Mouse (Mus musculus) erythroblast, embryonic 14.5 days (primary cell): Measurements from ENCODE around the gene Sqor. TPM values are rescaled to one million over a fixed set of nuclear protein-coding genes. Genes with fewer than 3 reads are reported as not detected.

Source experiments
- H3K27me3 ChIP-seq: 2 replicates; pipeline ENCODE4 v1.6.1; 2012; ENCODE audit warnings: inconsistent platforms; ENCODE audit not compliant: control insufficient read depth
- H3K36me3 ChIP-seq: 2 replicates; pipeline ENCODE4 v1.6.1; 2012; ENCODE audit warnings: mild to moderate bottlenecking, inconsistent platforms; ENCODE audit not compliant: control insufficient read depth
- H3K4me1 ChIP-seq: 2 replicates; pipeline ENCODE4 v1.6.1; 2012; ENCODE audit warnings: inconsistent platforms; ENCODE audit not compliant: control insufficient read depth
- H3K4me3 ChIP-seq: replicated peaks from 2 replicates; pipeline ENCODE3; 2012; ENCODE audit warnings: moderate library complexity, mild to moderate bottlenecking, inconsistent platforms
- H3K9me3 ChIP-seq: 2 replicates; pipeline ENCODE4 v1.6.1; 2012; ENCODE audit warnings: low read length, inconsistent platforms, mixed read lengths; ENCODE audit not compliant: control insufficient read depth
- GATA1 ChIP-seq: IDR thresholded peaks from 2 replicates; pipeline ENCODE4 v1.6.1; 2012; ENCODE audit warnings: low read length, inconsistent platforms, mixed read lengths
- TAL1 ChIP-seq: IDR thresholded peaks from 3 replicates; pipeline ENCODE4 v1.6.1; 2012; ENCODE audit warnings: low read length, inconsistent platforms, mixed read lengths
- polyA plus RNA-seq: library from polyadenylated mRNA; stranded (reverse); fragments of >175 nt; gene quantifications from 2 replicates; pipeline ENCODE4 v1.2.3, GENCODE M21; 2012

The Sqor gene
- polyA plus RNA-seq, 1 experiment, result 0.02 TPM

GRCm38 (mm10) chr2:122753739-122754343, 11.2 kb upstream of the Sqor start:
- TF ChIP-seq GATA1, result no peak
- no peak for TF ChIP-seq TAL1
- H3K4me3 ChIP-seq, result no peak overlapping the region
- no peaks in the 10 kb centered on the region for H3K9me3 ChIP-seq
- no peaks in the 10 kb centered on the region for H3K36me3 ChIP-seq
- H3K27me3 ChIP-seq, result 0 out of 2 replicates have a peak, but pooled peaks cover 2% of the 10 kb centered on the region
- no peaks in the 10 kb centered on the region for H3K4me1 ChIP-seq

DNA sequence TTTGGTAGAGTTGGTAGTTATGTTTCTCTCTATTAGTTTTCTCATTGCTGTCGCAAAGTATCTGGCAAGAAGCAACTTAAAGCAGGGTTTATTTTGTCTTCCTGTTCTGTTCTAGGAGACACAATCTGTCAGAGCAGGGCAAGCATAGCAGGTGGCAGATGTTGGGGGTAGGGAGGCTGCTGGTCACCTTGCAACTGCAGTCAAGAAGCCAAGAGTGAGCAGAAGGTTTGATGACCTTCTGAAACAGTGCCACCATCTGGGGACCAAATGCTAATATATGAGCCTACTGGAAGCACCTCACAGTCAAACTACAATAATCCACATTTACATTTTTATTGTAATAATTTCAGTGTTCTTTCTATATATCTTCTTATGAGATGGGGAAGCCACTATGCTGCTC, 5.2 kb upstream of the Sqor start:
- H3K27me3 ChIP-seq, result peaks cover 7% of the 10 kb centered on the region
- TF ChIP-seq TAL1, result no peak
- TF ChIP-seq GATA1, result no peak
- no peaks in the 10 kb centered on the region for H3K36me3 ChIP-seq

GRCm38 (mm10) chr2:122762991-122763390, 2.0 kb upstream of the Sqor start:
- H3K9me3 ChIP-seq, result no peaks in the 10 kb centered on the region

More for the DNA sequence above, 5.2 kb upstream of the Sqor start:
- H3K4me3 ChIP-seq, result no peak overlapping the region
- H3K9me3 ChIP-seq, result no peaks in the 10 kb centered on the region
- peaks cover 3% of the 10 kb centered on the region for H3K4me1 ChIP-seq

DNA sequence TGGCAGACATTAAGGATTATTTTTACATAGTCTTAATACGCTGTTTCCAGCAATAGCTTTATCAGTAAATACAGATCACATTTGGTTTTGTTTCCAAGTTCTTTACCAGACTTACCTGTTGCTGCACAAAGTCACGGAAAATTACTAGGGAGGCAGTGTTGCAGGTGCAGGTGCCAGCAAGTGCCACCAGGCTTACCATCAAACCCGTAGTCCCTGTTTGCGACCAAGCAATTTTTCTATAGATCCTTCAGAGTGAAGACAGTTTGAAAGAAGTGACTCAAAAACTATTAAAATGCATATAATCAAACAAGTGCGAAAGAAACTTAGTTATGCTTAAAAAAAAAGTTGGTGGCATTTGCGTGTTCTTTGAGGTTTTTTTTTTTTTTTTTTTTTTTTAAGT, 511 bp upstream of the Sqor start:
- peaks cover 11% of the 10 kb centered on the region for H3K4me1 ChIP-seq
- TF ChIP-seq GATA1, result no peak
- TF ChIP-seq TAL1, result no peak
- no peak overlapping the region for H3K4me3 ChIP-seq
- H3K9me3 ChIP-seq, result no peaks in the 10 kb centered on the region
- peaks cover 18% of the 10 kb centered on the region for H3K27me3 ChIP-seq
- no peaks in the 10 kb centered on the region for H3K36me3 ChIP-seq

More at GRCm38 (mm10) chr2:122762991-122763390, 2.0 kb upstream of the Sqor start:
- TF ChIP-seq GATA1, result no peak
- TF ChIP-seq TAL1, result no peak
- H3K36me3 ChIP-seq, result no peaks in the 10 kb centered on the region
- peaks cover 18% of the 10 kb centered on the region for H3K27me3 ChIP-seq
- H3K4me1 ChIP-seq, result peaks cover 11% of the 10 kb centered on the region
- no peak overlapping the region for H3K4me3 ChIP-seq

DNA sequence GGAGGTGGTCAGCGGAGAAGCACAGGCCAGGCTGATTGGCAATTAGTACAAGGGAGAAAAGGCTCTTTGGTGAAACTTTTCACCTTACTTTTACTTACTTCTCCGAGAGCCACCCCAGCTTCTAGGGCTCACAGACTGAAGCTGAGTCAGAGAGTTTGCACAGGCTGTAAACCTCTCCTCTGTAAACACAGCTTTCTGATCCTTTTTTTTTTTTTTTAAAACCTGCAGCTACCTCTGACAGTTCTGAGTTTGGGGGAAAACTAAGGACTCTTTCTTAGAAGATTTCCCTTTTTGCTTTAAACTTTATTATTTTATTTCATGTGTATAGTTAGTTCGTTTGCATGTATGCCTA, 733 bp downstream of the Sqor start:
- Histone ChIP-seq H3K36me3 (no peaks in the 10 kb centered on the region), H3K9me3 (no peaks in the 10 kb centered on the region)

GRCm38 (mm10) chr2:122771002-122771401, 6.0 kb downstream of the Sqor start:
- Histone ChIP-seq H3K27me3 (0 out of 2 replicates have a peak, but pooled peaks cover 4% of the 10 kb centered on the region), H3K4me1 (no peaks in the 10 kb centered on the region), H3K4me3 (no peak overlapping the region), H3K9me3 (no peaks in the 10 kb centered on the region), H3K36me3 (no peaks in the 10 kb centered on the region)
- TF ChIP-seq GATA1, result no peak
- no peak for TF ChIP-seq TAL1

More for the DNA sequence above, 733 bp downstream of the Sqor start:
- peak overlapping the region; percentile 60 for H3K4me3 ChIP-seq
- peaks cover 11% of the 10 kb centered on the region for H3K4me1 ChIP-seq
- H3K27me3 ChIP-seq, result peaks cover 18% of the 10 kb centered on the region
- TF ChIP-seq TAL1 (no peak), GATA1 (no peak)

DNA sequence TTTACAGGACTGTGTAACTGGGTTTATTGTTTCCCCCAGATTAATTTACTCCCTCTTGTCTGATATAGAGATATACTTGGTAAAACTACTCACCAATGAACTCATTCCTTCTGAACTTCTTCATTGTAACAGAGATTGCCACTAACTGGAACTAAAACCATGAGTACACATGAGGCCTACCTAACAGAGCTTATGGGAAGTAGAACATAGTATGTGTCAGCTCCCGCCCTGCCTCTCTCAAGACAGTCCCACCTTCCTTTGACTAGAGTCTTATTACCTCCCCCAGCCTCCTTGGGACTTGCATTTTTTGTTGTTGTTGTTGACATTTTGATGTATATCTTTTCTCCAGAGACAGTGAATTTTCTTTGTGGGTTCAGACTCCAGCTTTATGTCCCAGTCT, 7.9 kb downstream of the Sqor start:
- Histone ChIP-seq H3K9me3 (no peaks in the 10 kb centered on the region), H3K27me3 (no peaks in the 10 kb centered on the region), H3K36me3 (no peaks in the 10 kb centered on the region), H3K4me1 (no peaks in the 10 kb centered on the region), H3K4me3 (no peak overlapping the region)
- TF ChIP-seq GATA1, result no peak
- TF ChIP-seq TAL1, result no peak

DNA sequence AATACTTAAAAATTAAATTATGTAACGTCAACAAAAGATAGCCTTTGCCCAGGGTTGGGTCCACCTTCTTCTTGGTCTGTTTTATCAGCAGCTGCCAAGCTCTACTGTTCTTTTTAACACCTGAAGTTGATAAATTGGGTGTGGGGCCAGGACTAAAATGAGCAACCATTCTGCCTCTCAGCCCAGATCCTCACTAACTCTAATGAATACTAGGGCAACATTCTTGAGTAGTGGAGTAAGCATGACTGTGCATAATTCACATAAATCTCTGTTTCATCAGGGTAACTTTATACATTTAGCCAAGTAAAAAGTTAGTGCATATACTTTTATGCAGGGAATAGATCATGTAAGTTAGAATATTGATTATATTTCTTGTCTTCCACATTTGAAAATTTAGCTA, 10.5 kb downstream of the Sqor start:
- no peaks in the 10 kb centered on the region for H3K36me3 ChIP-seq
- no peak overlapping the region for H3K4me3 ChIP-seq
- TF ChIP-seq GATA1, result no peak
- no peak for TF ChIP-seq TAL1
- no peaks in the 10 kb centered on the region for H3K9me3 ChIP-seq
- no peaks in the 10 kb centered on the region for H3K27me3 ChIP-seq
- no peaks in the 10 kb centered on the region for H3K4me1 ChIP-seq

- TF ChIP-seq TAL1, result no peak
- no peak for TF ChIP-seq GATA1
These were observed 11.8 kb downstream of the Sqor start for GRCm38 (mm10) chr2:122776823-122777222.

DNA sequence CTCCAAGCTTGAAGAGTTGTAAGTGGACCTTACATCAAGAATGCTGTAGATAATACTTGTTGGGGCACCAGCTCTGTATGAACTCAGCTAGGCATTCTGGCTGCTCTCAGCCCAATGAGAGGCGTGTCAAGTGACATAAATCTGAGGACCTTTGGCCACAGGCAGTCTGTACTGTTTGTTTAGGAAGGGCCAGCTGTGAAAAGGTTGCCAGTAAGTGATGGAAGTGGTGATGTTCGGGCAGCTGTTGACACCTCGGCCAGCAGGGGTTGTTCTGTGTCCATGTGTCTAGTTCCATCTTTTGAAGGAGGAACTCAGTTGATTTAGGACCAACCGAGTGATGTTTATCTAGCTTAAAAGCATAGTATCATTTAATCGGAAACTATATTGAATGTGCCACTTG, 14.9 kb downstream of the Sqor start:
- Histone ChIP-seq H3K4me1 (no peaks in the 10 kb centered on the region), H3K4me3 (no peak overlapping the region), H3K36me3 (no peaks in the 10 kb centered on the region), H3K27me3 (no peaks in the 10 kb centered on the region), H3K9me3 (no peaks in the 10 kb centered on the region)
- TF ChIP-seq GATA1 (no peak), TAL1 (no peak)

More at GRCm38 (mm10) chr2:122776823-122777222, 11.8 kb downstream of the Sqor start:
- H3K36me3 ChIP-seq, result no peaks in the 10 kb centered on the region
- no peaks in the 10 kb centered on the region for H3K9me3 ChIP-seq
- H3K27me3 ChIP-seq, result no peaks in the 10 kb centered on the region
- H3K4me1 ChIP-seq, result no peaks in the 10 kb centered on the region
- H3K4me3 ChIP-seq, result no peak overlapping the region
